Mouse (Mus musculus) forebrain, embryonic 14.5 days (tissue): ENCODE data around the gene Tubb3. TPM values are rescaled to one million over a fixed set of nuclear protein-coding genes. Genes with fewer than 3 reads are reported as not detected.
"Not testable (repeated sequence)": the region's sequence is repeated elsewhere in the genome, so short reads cannot be mapped to it uniquely, and the experiment has no call there.

Source experiments
- ATAC-seq: fragments of 200-750 bp; cut with Nextera tagmentation; 2 replicates; pipeline ENCODE4 v1.8.0; 2017; ENCODE audit warnings: mild to moderate bottlenecking, moderate library complexity
- DNase-seq: peaks from one replicate; pipeline ENCODE4 v3.0.0-alpha.2; 2015; ENCODE audit warnings: low spot score
- H3K27ac ChIP-seq: fragments of 300-500 bp; sonication (generic); 2 replicates; pipeline ENCODE4 v1.5.1; 2014; ENCODE audit warnings: low read depth, mild to moderate bottlenecking, control low read depth, low read length, moderate library complexity
- H3K27me3 ChIP-seq: fragments of 300-500 bp; sonication (generic); replicated peaks from 2 replicates; pipeline ENCODE4 v1.6.1; 2014; ENCODE audit warnings: low read length, control low read depth, mixed read lengths; ENCODE audit not compliant: control insufficient read depth, insufficient read depth
- H3K36me3 ChIP-seq: fragments of 300-500 bp; sonication (generic); 2 replicates; pipeline ENCODE4 v1.6.1; 2014; ENCODE audit warnings: low read length, control low read depth; ENCODE audit not compliant: control insufficient read depth, insufficient read depth
- H3K4me1 ChIP-seq: fragments of 300-500 bp; sonication (generic); 2 replicates; pipeline ENCODE4 v1.6.1; 2014; ENCODE audit warnings: antibody characterized with exemption, low read length, control low read depth; ENCODE audit not compliant: control insufficient read depth, insufficient read depth
- H3K4me2 ChIP-seq: fragments of 300-500 bp; sonication (generic); 2 replicates; pipeline ENCODE4 v1.6.1; 2014; ENCODE audit warnings: mild to moderate bottlenecking, control low read depth, low read length
- H3K4me3 ChIP-seq: fragments of 300-500 bp; sonication (generic); 2 replicates; pipeline ENCODE4 v1.5.1; 2014; ENCODE audit warnings: low read depth, low read length, control low read depth
- H3K9ac ChIP-seq: fragments of 300-500 bp; sonication (generic); 2 replicates; pipeline ENCODE4 v1.6.1; 2014; ENCODE audit warnings: mild to moderate bottlenecking, low read length, control low read depth, moderate library complexity
- H3K9me3 ChIP-seq: fragments of 300-500 bp; sonication (generic); replicated peaks from 2 replicates; pipeline ENCODE4 v1.6.1; 2016; ENCODE audit warnings: low read length, control low read depth, mixed read lengths; ENCODE audit not compliant: control insufficient read depth
- WGBS: fragments of 180-500 bp; shearing (Covaris S2); extraction: QIAGEN DNeasy Blood & Tissue Kit; methylation state at CpG from one replicate; pipeline ENCODE4 v1.1.7; 2014; 5-methylcytosine and 5-hydroxymethylcytosine counted together
- polyA plus RNA-seq: library from polyadenylated mRNA; unstranded; fragments of >200 nt; fragmentation: Nextera tagmentation; extraction: Ambion mirVana; gene quantifications from 2 replicates; pipeline ENCODE4 v1.2.1, GENCODE M21; 2014

Gene Tubb3
- polyA plus RNA-seq, 1 experiment from 2014 or later: 1,786 TPM

GRCm38 (mm10) chr8:123408586-123409544, 2.4 kb upstream of the Tubb3 start:
- no peaks in the 10 kb centered on the region for H3K27me3 ChIP-seq
- no peak for DNase-seq
- H3K36me3 ChIP-seq: no peaks in the 10 kb centered on the region
- no peak for ATAC-seq
- WGBS: 73% methylated on average over 9 of the region's 9 CpGs
- H3K9me3 ChIP-seq: no peaks in the 10 kb centered on the region
- H3K4me1 ChIP-seq: peaks cover 13% of the 10 kb centered on the region
- peak overlapping the region; percentile 97 for H3K4me2 ChIP-seq
- H3K27ac ChIP-seq: peak overlapping the region; percentile 97; the same call in 1 of the 2 replicates
- no peak overlapping the region for H3K4me3 ChIP-seq
- H3K9ac ChIP-seq: no peak overlapping the region; the same call in 1 of the 2 replicates

GRCm38 (mm10) chr8:123410049-123410587, 1.1 kb upstream of the Tubb3 start:
- Histone ChIP-seq H3K36me3 (no peaks in the 10 kb centered on the region), H3K4me2 (peak overlapping the region; percentile 97), H3K27ac (peak overlapping the region; percentile 97), H3K9ac (peak overlapping the region; percentile 99), H3K4me3 (peak overlapping the region; percentile 87), H3K9me3 (no peaks in the 10 kb centered on the region), H3K27me3 (no peaks in the 10 kb centered on the region), H3K4me1 (peaks cover 13% of the 10 kb centered on the region)
- ATAC-seq (no peak), DNase-seq (peak; percentile 71)
- WGBS: 28% methylated on average over 8 of the region's 8 CpGs

- H3K9me3 ChIP-seq: no peaks in the 10 kb centered on the region
- H3K27me3 ChIP-seq: no peaks in the 10 kb centered on the region
- ATAC-seq: no peak; the same call in 1 of the 2 replicates
- peak overlapping the region; percentile 87 for H3K4me3 ChIP-seq
- peak overlapping the region; percentile 97 for H3K4me2 ChIP-seq
- H3K4me1 ChIP-seq: peaks cover 15% of the 10 kb centered on the region
- no peaks in the 10 kb centered on the region for H3K36me3 ChIP-seq
- DNase-seq: no peak
- 2% methylated on average over 11 of the region's 11 CpGs for WGBS
- peak overlapping the region; percentile 99 for H3K9ac ChIP-seq
- H3K27ac ChIP-seq: peak overlapping the region; percentile 97
Measured at GRCm38 (mm10) chr8:123410788-123411187, 436 bp upstream of the Tubb3 start.

- ATAC-seq (peak; percentile 35), DNase-seq (peak; percentile 66)
- peak overlapping the region; percentile 87 for H3K4me3 ChIP-seq
- no peaks in the 10 kb centered on the region for H3K9me3 ChIP-seq
- 1% methylated on average over 16 of the region's 16 CpGs for WGBS
- peaks cover 18% of the 10 kb centered on the region for H3K4me1 ChIP-seq
- peaks cover 5% of the 10 kb centered on the region; the same call in 1 of the 2 replicates for H3K36me3 ChIP-seq
- H3K4me2 ChIP-seq: peak overlapping the region; percentile 97
- H3K27me3 ChIP-seq: no peaks in the 10 kb centered on the region
- peak overlapping the region; percentile 97 for H3K27ac ChIP-seq
- H3K9ac ChIP-seq: peak overlapping the region; percentile 99
Measured at GRCm38 (mm10) chr8:123411781-123412327, 630 bp downstream of the Tubb3 start.

- Histone ChIP-seq H3K9ac (peak overlapping the region; percentile 99), H3K27me3 (no peaks in the 10 kb centered on the region), H3K4me1 (peaks cover 19% of the 10 kb centered on the region), H3K36me3 (peaks cover 13% of the 10 kb centered on the region), H3K4me2 (peak overlapping the region; percentile 97), H3K27ac (peak overlapping the region; percentile 97), H3K4me3 (peak overlapping the region; percentile 87), H3K9me3 (no peaks in the 10 kb centered on the region)
- DNase-seq (peak; percentile 97), ATAC-seq (peak; percentile 40)
- WGBS: under 1% methylated on average over 12 of the region's 12 CpGs
Measured at GRCm38 (mm10) chr8:123412560-123413170, 1.4 kb downstream of the Tubb3 start.

GRCm38 (mm10) chr8:123414255-123414654, 3.0 kb downstream of the Tubb3 start:
- Histone ChIP-seq H3K27ac (peak overlapping the region; percentile 73; the same call in 1 of the 2 replicates), H3K4me1 (peaks cover 19% of the 10 kb centered on the region), H3K9ac (peak overlapping the region; percentile 99), H3K9me3 (no peaks in the 10 kb centered on the region), H3K4me3 (peak overlapping the region; percentile 87), H3K4me2 (peak overlapping the region; percentile 97), H3K27me3 (no peaks in the 10 kb centered on the region), H3K36me3 (peaks cover 29% of the 10 kb centered on the region)
- ATAC-seq (no peak), DNase-seq (no peak)
- 17% methylated on average over 9 of the region's 9 CpGs for WGBS

- peak overlapping the region; percentile 97 for H3K4me2 ChIP-seq
- H3K27ac ChIP-seq, H3K9ac ChIP-seq, H3K9me3 ChIP-seq, H3K27me3 ChIP-seq, DNase-seq, ATAC-seq: not testable (repeated sequence)
- peak overlapping the region; percentile 87 for H3K4me3 ChIP-seq
- peaks cover 37% of the 10 kb centered on the region for H3K36me3 ChIP-seq
- peaks cover 10% of the 10 kb centered on the region for H3K4me1 ChIP-seq
- 85% methylated on average over 5 of the region's 5 CpGs for WGBS
Measured at GRCm38 (mm10) chr8:123414997-123415696, 3.9 kb downstream of the Tubb3 start.
